ENCODE assay signal across 27 mouse cellular contexts in the genomic region with DNA sequence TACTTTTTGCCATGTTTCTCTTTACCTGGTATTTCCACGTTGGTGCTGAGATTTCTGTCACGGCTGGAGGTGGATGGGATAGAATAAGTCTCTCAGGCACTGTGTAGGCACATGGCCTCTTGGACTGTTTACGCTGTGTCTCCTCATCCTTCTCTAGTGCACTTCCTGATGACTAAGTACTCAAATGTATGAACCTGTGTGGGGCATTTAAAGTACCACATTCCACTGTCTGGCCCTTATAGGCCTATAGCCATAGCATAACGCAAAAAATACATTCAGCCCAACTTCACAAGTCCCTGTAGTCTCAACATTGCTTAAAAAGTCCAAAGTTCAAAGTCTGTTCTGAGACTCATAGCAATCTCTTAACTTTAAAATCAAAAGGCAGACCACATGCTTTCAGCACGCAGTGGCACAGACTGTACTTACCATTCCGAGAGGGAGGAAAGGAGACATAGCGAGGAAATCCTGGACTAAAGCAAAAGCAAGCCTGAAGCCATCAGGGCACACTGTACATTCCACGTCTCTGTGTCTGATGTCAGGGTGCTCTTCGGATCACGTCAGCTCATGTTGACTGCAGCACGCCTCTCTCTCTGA. TPM values are rescaled to one million over a fixed set of nuclear protein-coding genes. Genes with fewer than 3 reads are reported as not detected.
DNase-seq lines count a peak whose midpoint lies in the region; ATAC-seq and TF ChIP-seq lines count a peak whose summit lies in the region.
"Had no signal": no experiment of that assay in that cellular context is flagged by ENCODE, and none has a peak within 500 bp of the region (broad histone marks: within the 10 kb centered on the region; RNA-seq: fewer than 3 reads in every experiment).

No protein-coding gene starts in this region.

- ATAC-seq in lung, embryonic 16.5 days (ENCODE audit: low read depth): 0 out of 2 replicates have a peak, but pooled peaks have one; percentile 28
- peak; percentile 83 for ATAC-seq in intestine, postnatal 0 days
- ATAC-seq: CD4-positive, CD25-positive, alpha-beta regulatory T cell, adult 4 months; forebrain, embryonic 16.5 days; hindbrain, postnatal 0 days; Patski had no signal

- no peak overlapping the region for H3K4me3 ChIP-seq in lung, embryonic 16.5 days (ENCODE audit: low read length)
- peak overlapping the region; percentile 21 for H3K4me3 ChIP-seq in E14TG2a.4 (replicated peaks; ENCODE audit: low read length)
- H3K4me3 ChIP-seq in ES-E14 (ENCODE audit: insufficient read depth in 1 of 2, low read depth in 1 of 2, low read length in 2 of 2, poor library complexity in 1 of 2, severe bottlenecking in 1 of 2): peak overlapping the region in 1 of 2 experiments; percentile 6; a peak in 1 of 4 replicates
- H3K4me3 ChIP-seq in intestine, postnatal 0 days (ENCODE audit: low read depth, low read length): no peak overlapping the region
- H3K4me3 ChIP-seq: embryonic facial prominence, embryonic 12.5 days; embryonic facial prominence, embryonic 15.5 days; forebrain, embryonic 12.5 days; heart, adult 2 months; heart, embryonic 10.5 days; heart, embryonic 13.5 days had no signal

- H3K9me3 ChIP-seq in lung, embryonic 16.5 days (ENCODE audit: control insufficient read depth, low read length): peaks cover 6% of the 10 kb centered on the region; the same call in 1 of the 2 replicates
- peaks cover 17% of the 10 kb centered on the region for H3K9me3 ChIP-seq in E14TG2a.4 (ENCODE audit: low read length)
- H3K9me3 ChIP-seq in ES-E14 (ENCODE audit: control insufficient read depth, insufficient read depth, low read depth, low read length): no peaks in the 10 kb centered on the region
- no peaks in the 10 kb centered on the region for H3K9me3 ChIP-seq in intestine, postnatal 0 days (ENCODE audit: control insufficient read depth)
- H3K9me3 ChIP-seq: embryonic facial prominence, embryonic 12.5 days had no signal

- no peaks in the 10 kb centered on the region for H3K27me3 ChIP-seq in lung, embryonic 16.5 days (ENCODE audit: control insufficient read depth, insufficient read depth, low read depth, low read length)
- no peaks in the 10 kb centered on the region for H3K27me3 ChIP-seq in E14TG2a.4 (ENCODE audit: insufficient read depth, low read length)
- no peaks in the 10 kb centered on the region for H3K27me3 ChIP-seq in intestine, postnatal 0 days (replicated peaks; ENCODE audit: control insufficient read depth, insufficient read depth, low read length)
- H3K27me3 ChIP-seq: embryonic facial prominence, embryonic 12.5 days; embryonic facial prominence, embryonic 15.5 days; forebrain, embryonic 12.5 days; heart, embryonic 13.5 days; Patski had no signal

- no peak for DNase-seq in lung, postnatal 25 days (ENCODE audit: low spot score)
- DNase-seq in ES-E14 (ENCODE audit: low read depth, low spot score): no peak
- no peak for DNase-seq in retina, postnatal 1 day
- DNase-seq in embryo, embryonic 10.5 days (ENCODE audit: low spot score): no peak
- DNase-seq: adrenal gland, postnatal 10 days; adrenal gland, postnatal 36 days; cerebellum, adult 18-20 months; cerebellum, adult 9-10 months; cerebellum, postnatal 14 days; gastrocnemius, postnatal 10 days; gastrocnemius, postnatal 36 days; heart, adult 2 months; heart, postnatal 14 days; heart, postnatal 4 days had no signal

- 82% methylated on average over 11 of the region's 11 CpGs for WGBS in lung, embryonic 16.5 days
- 76% methylated on average over 11 of the region's 11 CpGs for WGBS in intestine, postnatal 0 days

- H3K27ac ChIP-seq in lung, embryonic 16.5 days (ENCODE audit: low read length): no peak overlapping the region
- peak overlapping the region; percentile 55; the same call in 1 of the 2 replicates for H3K27ac ChIP-seq in ES-E14 (ENCODE audit: insufficient read depth, low read depth, low read length, poor library complexity, severe bottlenecking)
- H3K27ac ChIP-seq in intestine, postnatal 0 days (ENCODE audit: low read depth, low read length): peak overlapping the region; percentile 73
- H3K27ac ChIP-seq: embryonic facial prominence, embryonic 12.5 days; embryonic facial prominence, embryonic 15.5 days; forebrain, embryonic 12.5 days; heart, adult 2 months; heart, embryonic 10.5 days; heart, embryonic 13.5 days; hindbrain, embryonic 14.5 days; hindbrain, postnatal 0 days had no signal

- no peak overlapping the region for H3K4me2 ChIP-seq in lung, embryonic 16.5 days (ENCODE audit: low read depth, low read length)
- no peak overlapping the region for H3K4me2 ChIP-seq in intestine, postnatal 0 days (replicated peaks; ENCODE audit: low read depth)
- H3K4me2 ChIP-seq: embryonic facial prominence, embryonic 12.5 days; embryonic facial prominence, embryonic 15.5 days; forebrain, embryonic 12.5 days; heart, embryonic 13.5 days; hindbrain, embryonic 14.5 days had no signal

- TF ChIP-seq CTCF in E14TG2a.4 (conservative IDR thresholded peaks at IDR 0.05; ENCODE audit: low read length): no peak
- TF ChIP-seq CTCF in intestine, postnatal 0 days (IDR thresholded peaks at IDR 0.05; ENCODE audit: low read depth): no peak

- in situ Hi-C loops in ES-E14 (cut with MboI; ENCODE audit: low sequenced_read_pairs in 2 of 2, unreplicated experiment in 2 of 2): no loop called here

- H3K9ac ChIP-seq in lung, embryonic 16.5 days (ENCODE audit: low read length): no peak overlapping the region
- peak overlapping the region; percentile 19; the same call in 1 of the 2 replicates for H3K9ac ChIP-seq in ES-E14 (ENCODE audit: insufficient read depth, low read depth, low read length, poor library complexity, severe bottlenecking)
- H3K9ac ChIP-seq in intestine, postnatal 0 days (ENCODE audit: low read depth, low read length): no peak overlapping the region
- H3K9ac ChIP-seq: embryonic facial prominence, embryonic 12.5 days; embryonic facial prominence, embryonic 15.5 days; forebrain, embryonic 12.5 days; heart, embryonic 13.5 days; hindbrain, embryonic 14.5 days had no signal

- no peaks in the 10 kb centered on the region for H3K4me1 ChIP-seq in lung, embryonic 16.5 days (replicated peaks; ENCODE audit: control insufficient read depth, insufficient read depth, low read length)
- peaks cover 97% of the 10 kb centered on the region for H3K4me1 ChIP-seq in E14TG2a.4 (replicated peaks; ENCODE audit: low read depth, low read length)
- H3K4me1 ChIP-seq in ES-E14 (ENCODE audit: control insufficient read depth in 2 of 2, insufficient read depth in 2 of 2, low read length in 2 of 2, poor library complexity in 1 of 2): peaks cover 2 to 14% of the 10 kb centered on the region in 2 experiments; a peak in 3 of 4 replicates
- H3K4me1 ChIP-seq in intestine, postnatal 0 days (replicated peaks; ENCODE audit: control insufficient read depth, insufficient read depth, low read length): no peaks in the 10 kb centered on the region
- H3K4me1 ChIP-seq: embryonic facial prominence, embryonic 12.5 days; embryonic facial prominence, embryonic 15.5 days; heart, embryonic 10.5 days had no signal

- H3K36me3 ChIP-seq in lung, embryonic 16.5 days (ENCODE audit: control insufficient read depth, insufficient read depth, low read length): peaks cover 11% of the 10 kb centered on the region; the same call in 1 of the 2 replicates
- H3K36me3 ChIP-seq in E14TG2a.4 (ENCODE audit: insufficient read depth, low read length): peaks cover 79% of the 10 kb centered on the region
- peaks cover 17% of the 10 kb centered on the region for H3K36me3 ChIP-seq in ES-E14 (ENCODE audit: control insufficient read depth, insufficient read depth, low read length, poor library complexity, severe bottlenecking)
- peaks cover 16% of the 10 kb centered on the region for H3K36me3 ChIP-seq in intestine, postnatal 0 days (ENCODE audit: control insufficient read depth, insufficient read depth)

TF ChIP-seq in ES-E14, 5 proteins besides CTCF, POLR2A, EP300 and RAD21:
- no peak for TF ChIP-seq ZC3H11A (IDR thresholded peaks at IDR 0.05; ENCODE audit: borderline replicate concordance, low read depth, low read length)
- TF ChIP-seq MAFK (IDR thresholded peaks at IDR 0.05; ENCODE audit: insufficient read depth, low read depth, low read length): no peak
- TF ChIP-seq CHD2 (IDR thresholded peaks at IDR 0.05; ENCODE audit: low read depth, low read length): no peak
- no peak for TF ChIP-seq HCFC1 (IDR thresholded peaks at IDR 0.05; ENCODE audit: borderline replicate concordance, insufficient read depth, low read length)
- TF ChIP-seq ZNF384 (IDR thresholded peaks at IDR 0.05; ENCODE audit: low read depth, low read length): no peak

RNA-seq across cellular contexts. Expression of a gene that starts 38.4 kb away (rescaled TPM):
- 41.4 and 44.5 TPM in 2 replicates for polyA plus RNA-seq in lung, embryonic 16.5 days (2015; fragmentation: Nextera tagmentation; extraction: Ambion mirVana)
- total RNA-seq in ES-E14 (2012; rRNA removed): 52.8 and 57.1 TPM in 2 replicates
- 29.8 and 30.2 TPM in 2 replicates for polyA plus RNA-seq in intestine, postnatal 0 days (2015; fragmentation: Nextera tagmentation; extraction: Ambion mirVana)
